Mouse (Mus musculus) layer of hippocampus, postnatal 14 days (tissue): ENCODE results near the gene Naa11. TPM values are rescaled to one million over a fixed set of nuclear protein-coding genes. Genes with fewer than 3 reads are reported as not detected.
A peak's percentile ranks its signal among the peaks of the same experiment; 100 is the strongest.

Experiments used
- DNase-seq, 2 experiments: peaks; one replicate each; pipeline ENCODE4 v3.0.0; 2021 to 2022; ENCODE audit warnings: low spot score in 2 of 2, mixed read lengths in 1 of 2
- long read RNA-seq, 2 experiments: library from polyadenylated mRNA; stranded (forward); transcript quantifications; one replicate each; pipeline ENCODE4 v2.0.0; 2021
- total RNA-seq, 2 experiments: library from RNA; stranded (reverse); gene quantifications; 2 replicates each; pipeline ENCODE4 v1.2.3; 2021

Naa11 gene
- total RNA-seq, result not detected
- long read RNA-seq, experiment 1, result 0 reads
- long read RNA-seq, experiment 2, result 0 reads

DNA sequence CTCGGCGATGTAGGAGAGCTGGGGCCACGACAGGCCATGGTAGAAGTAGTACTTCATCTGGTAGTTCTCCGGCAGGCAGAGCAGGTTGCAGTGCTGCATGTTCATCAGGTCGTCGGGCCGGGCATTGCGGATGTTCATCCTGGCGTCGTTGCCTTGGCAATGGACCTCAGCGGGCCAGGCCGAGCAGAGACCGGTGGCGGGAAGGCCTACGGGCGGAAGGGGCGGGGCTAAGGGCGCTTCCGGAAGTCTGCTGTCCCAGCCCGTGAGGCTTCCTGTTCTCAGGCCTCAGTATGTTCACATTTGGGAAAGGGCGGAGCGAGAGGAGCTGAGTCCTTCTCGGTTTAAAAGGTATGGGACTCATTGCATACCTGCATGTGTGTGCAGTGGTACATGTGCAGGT is at the start of gene Naa11:
Gene Naa11, minus strand, starts transcription at position 220 of the 400 bp plus-strand sequence.
- DNase-seq, result no peak

DNA sequence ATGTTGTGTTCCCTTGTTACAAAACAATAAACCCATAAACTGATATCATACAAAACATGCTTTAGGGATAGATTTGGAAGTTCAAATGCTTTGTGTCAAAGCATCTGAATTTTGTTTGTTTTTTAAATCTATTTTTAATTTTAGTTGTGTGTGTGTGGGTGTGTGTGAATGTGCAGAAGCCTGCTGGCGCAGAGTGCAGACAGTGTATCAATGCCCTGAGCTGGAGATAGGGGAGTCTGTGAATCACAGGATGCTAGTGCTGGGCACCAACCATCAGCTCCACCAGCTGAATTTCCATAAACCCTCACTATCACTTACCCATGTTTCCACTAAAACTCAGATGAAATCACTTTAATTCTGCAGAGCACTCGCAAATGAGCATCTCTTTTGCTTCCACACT is 40.3 kb upstream of the Naa11 start:
- DNase-seq, result peak in 1 of 2 experiments; percentile 42

DNA sequence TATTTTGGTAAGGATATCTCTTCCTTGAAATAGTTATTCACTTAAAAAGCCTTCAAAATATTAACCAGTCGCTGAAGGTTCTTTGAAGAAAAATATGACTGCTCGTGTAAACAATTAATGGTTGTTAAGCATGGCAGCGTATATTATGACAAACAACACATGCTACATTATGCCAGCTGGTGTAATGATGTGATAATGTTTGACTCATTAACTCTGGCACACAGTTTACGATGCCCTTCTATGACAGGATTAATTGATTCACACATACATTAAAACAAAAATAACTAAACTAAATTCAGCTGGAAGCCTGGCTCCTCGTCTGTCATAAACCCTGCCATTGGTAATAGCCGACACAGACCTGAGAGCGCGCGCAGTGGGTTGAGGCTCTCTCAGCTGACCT is 37.8 kb upstream of the Naa11 start:
- DNase-seq, result no peak

DNA sequence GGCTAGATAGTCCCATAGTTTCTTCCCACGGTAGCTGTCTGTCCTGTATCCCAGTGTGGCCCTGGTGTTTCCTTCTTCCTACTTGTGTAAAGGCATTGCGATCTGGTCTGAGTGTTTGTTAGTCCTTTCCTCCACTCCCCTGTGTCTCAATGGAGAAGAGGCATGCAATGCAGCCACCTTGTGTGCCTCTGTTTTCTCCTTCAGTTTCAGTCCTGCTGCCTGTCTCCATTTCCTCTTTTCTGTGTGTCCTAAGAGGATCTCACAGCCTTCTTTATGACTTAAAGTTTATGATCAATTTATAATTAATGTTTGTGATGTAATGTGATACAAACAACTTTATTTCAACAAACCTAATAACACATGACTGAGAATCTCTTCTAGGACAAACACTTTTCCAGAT is 29.5 kb upstream of the Naa11 start:
- no peak for DNase-seq

DNA sequence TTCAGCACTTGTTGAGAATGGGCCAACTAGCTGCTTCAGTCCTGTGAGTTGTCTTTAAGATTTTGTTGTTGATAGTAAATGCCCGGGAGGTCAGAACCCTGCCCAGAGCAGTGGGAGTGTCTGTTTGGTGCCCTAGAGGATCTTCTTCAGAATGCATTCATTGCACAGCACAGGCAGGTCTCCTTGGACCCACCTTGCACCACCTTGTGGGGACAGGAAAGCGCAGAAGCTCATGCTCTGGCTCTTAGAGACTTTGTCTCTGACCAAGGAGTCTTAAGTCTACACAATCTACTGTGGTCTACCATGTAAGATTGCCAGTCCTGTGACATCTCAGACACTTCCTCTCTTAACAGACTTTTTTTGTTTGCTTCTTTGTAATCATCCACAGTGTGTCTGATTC is 25.0 kb upstream of the Naa11 start:
- DNase-seq, result no peak

DNA sequence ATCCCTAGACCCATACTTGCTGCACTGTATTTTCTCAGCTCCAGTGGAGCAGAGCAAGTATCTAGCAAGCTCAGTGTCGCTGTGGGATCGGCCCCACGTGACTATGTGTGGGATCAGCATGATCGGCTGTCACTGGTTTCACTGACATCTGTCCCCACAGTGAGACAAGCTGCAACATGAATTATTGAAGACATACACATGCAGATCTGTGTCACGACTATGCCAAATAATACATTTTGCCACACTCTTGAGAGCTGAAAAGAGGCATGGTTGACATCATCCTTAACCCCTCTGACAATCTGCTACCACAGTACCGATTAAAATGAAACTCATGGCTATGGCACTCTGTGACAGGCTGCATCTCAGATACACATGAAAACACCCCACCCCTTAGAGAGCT is 23.7 kb upstream of the Naa11 start:
- DNase-seq, result peak; percentile 55 to 84

DNA sequence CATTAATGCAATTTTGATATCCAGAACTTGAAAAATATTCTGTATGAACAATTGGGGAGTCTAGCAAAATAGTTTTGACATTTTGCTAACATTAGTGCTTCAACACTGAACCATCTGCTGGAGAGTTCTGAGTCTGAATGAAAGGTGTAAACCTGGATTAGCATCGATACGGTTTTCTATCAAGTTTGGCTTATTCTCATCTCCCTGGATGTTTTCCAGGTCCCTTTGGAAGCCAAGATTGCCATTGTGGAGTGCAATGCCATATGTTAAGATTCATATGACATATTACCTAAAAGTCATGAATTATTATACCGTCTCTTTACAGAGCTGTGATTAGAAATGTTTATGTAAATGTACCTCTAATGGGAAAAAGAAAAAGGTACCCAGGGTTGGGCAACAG is 21.5 kb upstream of the Naa11 start:
- DNase-seq, result peak in 1 of 2 experiments; percentile 50

DNA sequence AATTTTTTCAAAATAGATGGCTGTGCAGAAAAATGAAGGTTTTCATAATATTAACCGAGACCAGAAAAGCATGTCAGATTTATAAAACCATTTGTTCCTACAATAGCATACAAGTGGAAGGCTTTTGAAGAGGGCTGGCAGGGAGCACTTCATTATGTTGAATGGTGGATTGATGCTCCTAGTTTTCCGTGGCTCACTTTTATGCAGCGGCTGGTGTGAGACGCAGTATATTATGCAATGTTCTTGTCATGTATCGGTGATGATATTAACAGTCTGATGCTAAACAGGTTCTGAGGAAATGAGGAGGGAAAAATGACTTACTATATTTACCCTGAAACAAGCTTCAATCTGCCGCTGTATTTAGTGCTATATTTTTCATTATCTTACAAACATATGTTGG is 18.0 kb upstream of the Naa11 start:
- peak in 1 of 2 experiments; percentile 18 for DNase-seq

DNA sequence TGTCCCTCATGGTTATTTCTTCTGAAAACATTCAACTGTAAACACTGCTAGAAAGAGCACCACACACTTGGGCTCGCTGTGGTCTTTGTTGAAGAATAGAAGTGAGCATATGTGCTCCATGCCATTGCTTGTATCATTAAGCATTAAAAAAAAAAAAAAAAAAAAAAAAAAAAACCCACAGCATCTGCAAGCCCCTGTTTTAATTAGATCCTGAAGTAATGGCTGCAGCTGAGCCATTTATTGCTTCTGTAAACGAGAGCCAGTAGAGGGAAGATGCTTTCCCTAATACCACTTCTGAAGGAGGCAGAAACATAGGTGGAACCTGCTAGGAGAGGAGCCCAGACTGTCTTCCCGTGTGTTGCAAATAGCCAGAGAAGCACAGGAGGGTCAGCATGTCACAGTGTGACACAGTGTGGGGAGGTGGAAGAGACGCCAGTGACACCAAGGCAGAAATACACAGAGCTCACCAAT is 17.1 kb upstream of the Naa11 start:
- DNase-seq, result no peak

DNA sequence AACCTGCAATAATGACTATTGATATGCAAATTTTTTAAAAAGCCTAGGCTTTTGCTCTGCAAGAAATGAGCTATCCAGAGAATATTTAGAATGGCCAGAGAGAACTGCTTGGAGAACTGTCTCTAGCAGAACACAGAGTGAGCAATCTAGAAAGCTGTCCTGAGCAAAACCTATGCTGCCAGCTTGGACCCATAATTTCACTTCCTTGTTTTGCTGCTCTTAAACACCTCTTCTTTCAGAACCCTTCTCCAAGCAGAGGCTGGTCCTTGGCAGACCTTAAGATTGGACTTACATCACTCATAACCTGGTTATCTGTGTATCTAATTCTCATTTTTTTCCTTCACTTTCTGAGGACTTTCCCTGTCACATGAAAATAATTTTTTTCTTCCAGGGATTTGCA is 8.9 kb upstream of the Naa11 start:
- no peak for DNase-seq

DNA sequence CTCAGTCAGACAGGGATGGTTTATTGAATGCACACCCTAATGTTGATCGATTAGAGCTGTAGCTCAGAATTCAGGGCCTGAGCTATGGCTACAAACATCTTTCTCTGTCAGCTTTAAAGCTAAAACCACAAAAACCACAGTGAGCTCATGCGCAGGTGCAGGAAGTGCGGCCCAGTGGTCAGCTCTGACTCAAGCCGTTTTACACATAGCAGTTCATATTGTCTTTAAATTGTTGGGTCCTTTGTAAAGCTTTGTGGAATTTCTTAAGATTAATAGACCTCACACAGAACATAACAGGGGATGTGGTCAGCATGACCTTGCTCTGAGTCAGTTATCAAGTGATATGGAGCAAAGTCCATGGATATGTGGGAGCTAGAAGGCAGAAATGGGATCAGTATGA is 5.4 kb upstream of the Naa11 start:
- no peak for DNase-seq

DNA sequence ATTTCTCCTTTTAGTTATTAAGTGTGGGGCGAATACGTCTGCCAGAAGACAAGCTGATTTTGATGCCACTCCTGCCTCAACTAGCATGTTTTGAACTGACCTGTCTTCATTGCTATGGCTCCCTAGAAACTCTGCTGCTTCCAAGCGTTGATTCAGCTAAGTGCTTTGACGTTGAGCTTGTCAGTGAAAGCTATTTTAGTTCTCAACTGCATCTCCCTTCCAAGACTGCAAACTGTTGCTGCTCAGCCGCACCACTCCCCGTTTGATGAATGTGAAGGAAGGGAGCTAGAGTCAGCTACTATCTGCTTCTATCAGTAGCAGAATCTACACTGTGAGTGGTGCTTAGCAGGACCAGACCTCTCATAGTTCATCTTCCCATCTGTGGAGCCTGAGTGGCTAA is 4.6 kb downstream of the Naa11 start:
- peak in 1 of 2 experiments; percentile 16 for DNase-seq

DNA sequence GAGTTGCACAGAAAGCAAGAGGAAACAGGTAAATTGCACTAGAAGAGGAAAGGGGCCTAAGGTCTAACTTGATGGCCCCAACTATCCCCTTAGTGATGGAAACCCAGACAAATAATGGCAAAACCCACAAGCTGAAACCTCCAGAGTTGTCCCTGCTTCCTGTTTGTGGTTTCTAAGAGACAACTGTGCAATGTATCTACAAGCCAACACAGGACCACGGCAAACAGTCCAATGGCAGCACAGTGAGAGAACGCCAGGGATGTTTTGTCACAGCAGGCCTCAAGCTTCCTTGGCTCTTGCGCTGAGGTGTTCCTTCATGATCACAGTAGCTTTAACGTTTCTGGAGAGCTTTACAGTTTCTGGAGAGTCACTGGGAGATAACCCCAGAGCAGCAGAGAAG is 7.8 kb downstream of the Naa11 start:
- no peak for DNase-seq

DNA sequence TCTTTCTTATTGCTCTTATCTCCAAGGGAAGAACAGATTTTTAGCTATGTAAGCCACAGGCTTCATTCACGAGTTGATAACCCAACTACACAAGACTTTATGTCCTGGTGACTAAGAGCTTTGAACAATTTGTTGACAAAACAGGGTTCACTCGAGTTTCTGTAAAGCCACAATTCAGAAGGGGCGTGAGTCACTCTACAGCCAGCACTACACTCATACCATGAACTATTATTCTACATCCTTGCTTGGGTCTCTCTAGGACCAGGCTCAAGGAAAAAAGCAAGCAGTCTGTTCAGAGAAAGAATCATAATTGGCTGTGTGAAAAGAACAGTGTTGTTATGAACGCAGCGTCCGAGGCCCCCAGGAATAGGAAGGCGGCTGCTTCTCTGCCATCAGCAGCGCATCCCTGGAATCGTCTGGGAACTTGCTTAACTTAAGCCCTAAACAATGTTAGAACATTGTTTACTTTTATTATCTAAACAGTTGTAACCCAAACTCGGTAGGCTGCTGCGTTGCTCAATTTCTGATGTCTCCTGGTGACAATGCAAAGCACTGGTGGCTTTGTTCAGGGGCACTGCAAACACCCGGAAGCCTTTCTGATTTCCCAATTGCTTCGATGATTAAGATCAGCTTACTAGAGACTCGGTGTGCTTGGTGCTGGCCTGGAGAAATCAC is 9.5 kb downstream of the Naa11 start:
- no peak for DNase-seq

DNA sequence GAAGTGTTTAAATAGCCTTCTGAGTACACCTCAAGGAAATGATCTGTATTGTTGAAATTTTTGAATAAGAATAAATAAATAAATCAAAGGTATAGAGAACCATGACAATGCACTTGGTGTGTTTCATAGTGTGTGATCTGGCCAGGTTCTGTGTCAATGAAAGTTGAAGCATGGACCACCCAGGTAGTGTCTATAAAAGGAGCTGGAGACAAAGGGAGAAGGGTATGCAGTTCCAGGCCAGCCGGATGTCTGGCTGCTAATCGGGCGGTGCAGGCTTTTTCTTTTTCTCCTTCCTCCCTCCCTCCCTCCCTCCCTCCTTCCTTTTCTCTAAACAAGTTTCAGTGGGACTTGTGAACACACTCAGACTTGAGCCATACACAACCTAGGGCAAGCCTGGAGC is 12.2 kb downstream of the Naa11 start:
- no peak for DNase-seq

DNA sequence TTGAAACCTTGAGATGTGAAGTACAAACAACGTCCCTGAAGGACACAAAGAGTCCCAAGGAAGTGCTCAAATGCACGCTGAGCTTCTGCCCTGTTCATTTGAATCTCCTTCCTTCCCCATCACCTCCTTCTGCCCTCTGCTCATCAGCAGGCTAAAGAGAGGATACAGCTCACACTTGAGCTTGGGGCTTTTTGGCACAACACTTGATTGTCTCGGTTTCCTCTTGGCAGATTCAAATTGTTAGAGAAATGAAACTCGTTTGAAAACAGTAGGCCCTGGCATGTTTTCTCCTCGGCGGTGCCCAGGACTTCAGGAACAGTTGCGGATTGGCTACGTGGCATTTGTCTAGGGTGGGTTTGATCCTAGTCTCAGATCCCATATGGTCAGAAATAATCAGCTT is 27.4 kb downstream of the Naa11 start:
- peak in 1 of 2 experiments; percentile 43 for DNase-seq

DNA sequence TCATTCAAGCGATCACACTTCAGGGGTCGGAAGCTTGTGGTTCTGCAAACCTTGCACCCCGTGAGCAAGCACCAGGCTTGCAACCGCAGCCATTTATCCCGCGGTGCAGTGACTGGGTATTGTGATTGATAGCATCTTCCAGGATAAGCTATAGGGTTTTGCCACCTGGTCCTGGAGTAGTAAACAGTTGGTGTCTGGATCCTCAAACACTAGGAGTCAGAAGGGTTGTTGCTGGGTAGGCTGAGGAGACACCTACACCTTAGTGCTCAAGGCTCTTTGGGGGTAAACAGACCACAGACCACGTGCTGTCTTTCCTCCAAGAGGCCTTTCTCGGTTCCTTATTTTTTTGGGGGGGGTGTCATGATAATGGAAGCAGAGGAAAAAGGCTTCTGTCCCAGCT is 27.9 kb downstream of the Naa11 start:
- no peak for DNase-seq

DNA sequence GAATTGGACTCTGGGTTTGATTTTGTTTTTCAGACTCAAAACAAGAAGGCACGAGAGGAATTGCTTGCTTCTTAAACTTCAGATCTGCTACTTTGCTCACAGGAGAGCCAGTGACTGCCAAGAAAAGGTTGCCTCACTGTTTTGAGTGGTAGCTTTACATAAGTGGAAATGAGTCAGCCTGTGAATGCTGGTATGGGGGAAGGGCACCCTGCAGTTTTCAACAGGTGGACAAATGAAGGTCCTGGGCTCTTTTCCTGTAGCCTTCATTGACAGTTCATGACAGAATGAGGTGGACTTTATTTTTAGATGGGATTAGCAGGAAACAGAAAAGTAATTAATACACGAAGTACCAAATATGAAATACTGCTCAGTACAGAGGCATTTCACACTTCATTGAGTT is 29.6 kb downstream of the Naa11 start:
- DNase-seq, result no peak

DNA sequence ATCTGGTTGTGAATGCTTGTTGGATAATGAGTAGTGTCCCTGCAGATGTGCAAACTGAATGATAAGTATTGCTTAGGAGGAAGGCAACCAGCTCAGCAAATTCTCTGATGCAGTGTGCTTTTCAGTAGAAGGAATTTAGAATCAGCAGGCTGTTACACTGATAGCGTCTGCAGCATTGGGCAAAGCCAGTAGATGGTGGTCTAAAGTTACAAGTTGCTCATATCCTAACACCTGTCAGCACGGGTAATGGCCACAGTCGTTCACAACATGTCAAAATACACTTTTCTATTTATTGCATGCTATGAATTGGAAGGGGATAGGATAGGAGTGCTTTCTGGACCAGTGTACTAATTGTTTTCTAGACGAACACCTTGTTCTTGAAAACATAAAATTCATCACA is 33.1 kb downstream of the Naa11 start:
- peak in 1 of 2 experiments; percentile 26 for DNase-seq

DNA sequence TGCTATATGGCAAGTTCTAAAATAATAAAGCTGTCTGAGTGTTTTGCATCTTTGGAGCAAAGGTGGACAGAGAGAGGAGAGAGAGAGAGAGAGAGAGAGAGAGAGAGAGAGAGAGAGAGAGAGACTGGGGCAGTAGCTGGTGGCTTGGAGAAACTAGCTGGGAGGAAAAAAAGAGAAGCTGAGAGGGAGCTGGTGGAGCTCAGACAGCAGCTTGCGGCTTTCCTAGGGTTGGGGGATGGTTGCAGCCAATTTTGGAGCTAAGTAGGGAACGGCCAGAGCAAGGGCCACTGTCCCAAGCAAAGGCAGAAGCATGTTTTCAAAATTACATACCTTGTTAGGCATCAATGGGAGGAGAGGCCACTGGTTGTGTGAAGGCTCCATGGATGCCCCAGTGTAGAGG is 36.0 kb downstream of the Naa11 start:
- no peak for DNase-seq

DNA sequence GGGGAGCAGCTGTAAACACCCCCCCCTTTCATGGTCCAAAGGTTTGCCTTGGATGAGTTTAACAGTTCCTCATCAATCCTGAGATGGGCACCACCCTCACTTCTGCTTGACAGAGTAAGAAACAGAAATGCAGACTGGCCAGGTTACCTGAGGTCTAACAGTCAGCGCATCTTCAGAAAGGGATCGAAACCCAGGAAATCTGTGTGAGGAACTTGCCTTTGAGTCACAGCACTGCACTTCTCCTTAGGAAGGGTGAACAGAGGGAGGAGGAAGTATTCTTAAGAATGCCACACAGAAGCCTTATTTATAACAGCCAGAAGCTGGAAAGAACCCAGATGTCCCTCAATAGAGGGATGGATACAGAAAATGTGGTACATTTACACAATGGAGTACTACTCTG is 37.0 kb downstream of the Naa11 start:
- DNase-seq, result no peak

DNA sequence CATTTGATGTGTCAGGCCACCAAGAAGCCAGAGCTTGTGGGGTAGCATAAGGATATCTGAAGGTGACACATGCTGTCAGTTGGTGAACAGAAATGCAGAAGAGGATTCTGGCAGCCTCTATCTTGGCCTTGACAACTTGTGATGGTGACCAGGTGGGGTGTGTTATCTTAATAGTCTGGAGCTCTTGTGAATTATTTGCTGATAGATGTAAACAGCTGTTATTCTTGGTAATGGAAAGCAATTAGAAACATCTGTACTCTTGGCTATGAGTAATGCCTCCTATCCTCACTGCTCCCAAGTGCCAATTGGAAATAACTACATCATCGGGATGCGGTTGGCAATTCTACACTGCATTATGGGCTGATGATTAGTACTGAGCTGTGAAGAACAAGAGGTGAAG is 43.4 kb downstream of the Naa11 start:
- DNase-seq, result peak in 1 of 2 experiments; percentile 59

DNA sequence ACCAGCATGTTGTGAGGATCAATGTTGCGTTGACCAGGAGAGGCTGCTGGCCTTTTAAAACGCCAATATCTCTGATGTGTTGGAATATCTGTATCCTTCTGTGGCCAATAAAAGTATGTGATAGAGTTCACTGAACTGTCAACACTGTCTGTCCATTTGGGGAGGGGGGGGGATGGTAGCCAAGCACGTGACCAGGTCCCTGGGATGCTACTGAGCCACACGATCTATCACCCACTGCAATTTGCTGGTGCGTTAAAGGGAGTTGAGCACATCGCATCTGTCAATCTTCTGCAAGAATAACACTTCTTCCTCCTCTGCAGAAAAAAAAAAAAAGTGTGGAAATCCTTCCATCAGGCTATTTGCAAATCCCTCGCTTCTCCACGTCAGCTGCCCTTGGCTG is 43.9 kb downstream of the Naa11 start:
- peak in 1 of 2 experiments; percentile 16 for DNase-seq
